Mouse (Mus musculus): ENCODE results near the gene Gch1.

DNA sequence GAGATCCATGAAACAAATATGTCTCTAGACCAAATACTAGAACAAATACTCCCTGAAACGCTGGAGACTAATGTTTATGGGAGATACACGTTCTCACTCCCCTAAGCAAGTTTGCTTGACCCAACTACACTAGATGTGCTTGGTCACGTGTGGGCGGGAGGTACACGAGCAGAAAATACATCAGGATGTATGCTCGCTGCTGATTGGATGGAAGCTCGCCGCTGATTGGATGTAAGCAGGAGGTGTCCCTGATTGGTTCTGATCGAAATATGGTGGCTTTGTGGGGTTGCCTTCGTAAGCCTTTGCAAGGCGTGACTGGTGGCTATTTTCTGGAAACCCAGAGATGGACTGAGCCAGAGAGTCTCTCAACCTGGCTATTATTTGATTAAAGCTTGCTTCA, 32.4 kb upstream of the Gch1 start:
- no peak for TF ChIP-seq CTCF (IDR thresholded peaks at IDR 0.05; ENCODE audit: borderline replicate concordance, insufficient read depth, low read depth, low read length)
- TF ChIP-seq POLR2A (IDR thresholded peaks at IDR 0.05; ENCODE audit: borderline replicate concordance, insufficient read depth, low read length), result no peak

Measured in cerebellum, adult 2 months (tissue).